Mouse (Mus musculus) midbrain, embryonic 16.5 days (tissue): Measurements from ENCODE around the gene Nthl1. TPM values are rescaled to one million over a fixed set of nuclear protein-coding genes. Genes with fewer than 3 reads are reported as not detected.

Source experiments
- ATAC-seq: fragments of 200-750 bp; cut with Nextera tagmentation; 2 replicates; pipeline ENCODE4 v1.8.0; 2017; ENCODE audit warnings: moderate TSS enrichment
- H3K27ac ChIP-seq: fragments of 300-500 bp; sonication (generic); 2 replicates; pipeline ENCODE4 v1.5.1; 2014; ENCODE audit warnings: mild to moderate bottlenecking, low read length, mixed read lengths
- H3K27me3 ChIP-seq: fragments of 300-500 bp; sonication (generic); 2 replicates; pipeline ENCODE4 v1.6.1; 2014; ENCODE audit warnings: low read depth, low read length, mixed read lengths; ENCODE audit not compliant: control insufficient read depth, insufficient read depth
- H3K36me3 ChIP-seq: fragments of 300-500 bp; sonication (generic); 2 replicates; pipeline ENCODE4 v1.6.1; 2014; ENCODE audit warnings: mild to moderate bottlenecking, low read length, moderate library complexity, mixed read lengths; ENCODE audit not compliant: control insufficient read depth, insufficient read depth
- H3K4me1 ChIP-seq: fragments of 300-500 bp; sonication (generic); 2 replicates; pipeline ENCODE4 v1.6.1; 2014; ENCODE audit warnings: mild to moderate bottlenecking, low read length, mixed read lengths; ENCODE audit not compliant: control insufficient read depth, insufficient read depth
- H3K4me2 ChIP-seq: fragments of 300-500 bp; sonication (generic); 2 replicates; pipeline ENCODE4 v1.6.1; 2014; ENCODE audit warnings: mild to moderate bottlenecking, low read length, mixed read lengths
- H3K4me3 ChIP-seq: fragments of 300-500 bp; sonication (generic); 2 replicates; pipeline ENCODE4 v1.5.1; 2014; ENCODE audit warnings: low read depth, mild to moderate bottlenecking, low read length, moderate library complexity, mixed read lengths
- H3K9ac ChIP-seq: fragments of 300-500 bp; sonication (generic); 2 replicates; pipeline ENCODE4 v1.6.1; 2014; ENCODE audit warnings: low read depth, low read length, mixed read lengths
- H3K9me3 ChIP-seq: fragments of 300-500 bp; sonication (generic); replicated peaks from 2 replicates; pipeline ENCODE4 v1.6.1; 2014; ENCODE audit warnings: mild to moderate bottlenecking, low read length, mixed read lengths; ENCODE audit not compliant: control insufficient read depth, poor library complexity, severe bottlenecking
- WGBS: fragments of 180-500 bp; shearing (Covaris S2); extraction: QIAGEN DNeasy Blood & Tissue Kit; methylation state at CpG from one replicate; pipeline ENCODE4 v1.1.7; 2014; 5-methylcytosine and 5-hydroxymethylcytosine counted together
- microRNA-seq: library from miRNA; unstranded; fragments of <30 nt; microRNA quantifications from one replicate; pipeline ENCODE4, GENCODE M21; 2017
- polyA plus RNA-seq: library from polyadenylated mRNA; unstranded; fragments of >200 nt; fragmentation: Nextera tagmentation; extraction: Ambion mirVana; gene quantifications from 2 replicates; pipeline ENCODE4 v1.2.1, GENCODE M21; 2015

Nthl1 gene
- polyA plus RNA-seq, 1 experiment from 2014 or later: 10.0 TPM

GRCm38 (mm10) chr17:24687599-24687998, 55.1 kb downstream of the Nthl1 start:
- H3K4me3 ChIP-seq: peak overlapping the region; percentile 38
- ATAC-seq: no peak
- H3K9me3 ChIP-seq: no peaks in the 10 kb centered on the region
- H3K36me3 ChIP-seq: 0 out of 2 replicates have a peak, but pooled peaks cover 4% of the 10 kb centered on the region
- no peak overlapping the region for H3K27ac ChIP-seq
- peak overlapping the region; percentile 64 for H3K4me2 ChIP-seq
- 21% methylated on average over 23 of the region's 23 CpGs for WGBS
- H3K9ac ChIP-seq: peak overlapping the region; percentile 50
- peaks cover 32% of the 10 kb centered on the region for H3K4me1 ChIP-seq
- H3K27me3 ChIP-seq: no peaks in the 10 kb centered on the region

Small RNA genes lying within 50 kb of the gene (microRNA-seq; reads per million reads assigned to microRNA genes)
- gene Gm24589: not detected

Other genes with a start within 250 kb of the Nthl1 start
- gene Rnps1, start 218.1 kb upstream of the Nthl1 start, polyA plus RNA-seq: 357 and 365 TPM in 2 replicates
- 34.2 and 34.4 TPM in 2 replicates for gene Eci1, start 206.0 kb upstream of the Nthl1 start, polyA plus RNA-seq
- gene Dnase1l2, start 189.6 kb upstream of the Nthl1 start, polyA plus RNA-seq: 7.9 and 9.9 TPM in 2 replicates
- gene E4f1, start 162.4 kb upstream of the Nthl1 start, polyA plus RNA-seq: 46.4 and 50.2 TPM in 2 replicates
- gene Pgp, start 162.3 kb upstream of the Nthl1 start, polyA plus RNA-seq: 64.2 and 70.2 TPM in 2 replicates
- gene Bricd5, start 158.8 kb upstream of the Nthl1 start, polyA plus RNA-seq: 0.40 TPM in 1 of 2 replicates, not detected in the other
- gene Mlst8, start 153.6 kb upstream of the Nthl1 start, polyA plus RNA-seq: 36.5 and 37.2 TPM in 2 replicates
- 43.6 and 45.7 TPM in 2 replicates for gene Caskin1, start 144.1 kb upstream of the Nthl1 start, polyA plus RNA-seq
- gene Traf7, start 104.7 kb upstream of the Nthl1 start, polyA plus RNA-seq: 103 and 104 TPM in 2 replicates
- gene Rab26, start 98.5 kb upstream of the Nthl1 start, polyA plus RNA-seq: 9.1 and 14.7 TPM in 2 replicates
- gene Pkd1, start 82.8 kb upstream of the Nthl1 start, polyA plus RNA-seq: 20.1 and 22.4 TPM in 2 replicates
- 72.4 and 85.0 TPM in 2 replicates for gene Tsc2, start 50 bp upstream of the Nthl1 start, polyA plus RNA-seq
- 43.3 and 43.7 TPM in 2 replicates for gene Slc9a3r2, start 17.6 kb downstream of the Nthl1 start, polyA plus RNA-seq
- gene Npw, start 25.8 kb downstream of the Nthl1 start, polyA plus RNA-seq: 0.36 and 0.90 TPM in 2 replicates
- 19.7 and 20.3 TPM in 2 replicates for gene Zfp598, start 37.0 kb downstream of the Nthl1 start, polyA plus RNA-seq
- gene Syngr3, start 57.3 kb downstream of the Nthl1 start, polyA plus RNA-seq: 266 and 303 TPM in 2 replicates
- 33.7 and 40.8 TPM in 2 replicates for gene Gfer, start 63.5 kb downstream of the Nthl1 start, polyA plus RNA-seq
- gene Noxo1, start 63.6 kb downstream of the Nthl1 start, polyA plus RNA-seq: 1.9 and 2.2 TPM in 2 replicates
- gene Tbl3, start 75.0 kb downstream of the Nthl1 start, polyA plus RNA-seq: 61.8 and 69.2 TPM in 2 replicates
- gene Rnf151, start 85.4 kb downstream of the Nthl1 start, polyA plus RNA-seq: 0.28 TPM in 1 of 2 replicates, not detected in the other
- gene Rps2, start 85.4 kb downstream of the Nthl1 start, polyA plus RNA-seq: 657 and 682 TPM in 2 replicates
- gene Ndufb10, start 91.8 kb downstream of the Nthl1 start, polyA plus RNA-seq: 264 and 289 TPM in 2 replicates
- gene Rpl3l, start 95.1 kb downstream of the Nthl1 start, polyA plus RNA-seq: not detected in 2 replicates
- 14.9 and 17.5 TPM in 2 replicates for gene Msrb1, start 104.0 kb downstream of the Nthl1 start, polyA plus RNA-seq
- gene Hs3st6, start 120.3 kb downstream of the Nthl1 start, polyA plus RNA-seq: not detected in 2 replicates
- gene Meiob, start 171.6 kb downstream of the Nthl1 start, polyA plus RNA-seq: not detected in 2 replicates
- gene Hagh, start 207.5 kb downstream of the Nthl1 start, polyA plus RNA-seq: 62.9 and 72.2 TPM in 2 replicates
- gene Fahd1, start 217.7 kb downstream of the Nthl1 start, polyA plus RNA-seq: 19.6 and 20.2 TPM in 2 replicates
- gene Igfals, start 233.3 kb downstream of the Nthl1 start, polyA plus RNA-seq: not detected in 2 replicates